Mouse (Mus musculus): Measurements from ENCODE around the gene Gm43951. TPM values are rescaled to one million over a fixed set of nuclear protein-coding genes. Genes with fewer than 3 reads are reported as not detected.
A peak's percentile ranks its signal among the peaks of the same experiment; 100 is the strongest.

Gm43951 gene
- 0.09 and 0.21 TPM in 2 replicates for polyA plus RNA-seq (2015; fragmentation: Nextera tagmentation; extraction: Ambion mirVana)

GRCm38 (mm10) chr11:72206341-72207203, at the start of gene Gm43951:
TSS of gene Gm43951 (minus strand) at chr11:72206840.
- Histone ChIP-seq H3K4me3 (ENCODE audit: low read length) (peak within 1 kb of the TSS; percentile 95), H3K4me2 (replicated peaks; ENCODE audit: low read depth, low read length) (peak within 1 kb of the TSS; percentile 93), H3K9ac (replicated peaks; ENCODE audit: low read length) (peak within 1 kb of the TSS; percentile 91), H3K4me1 (ENCODE audit: insufficient read depth, low read length) (peaks cover 13% of the 10 kb centered on the region), H3K9me3 (ENCODE audit: low read length) (no peaks in the 10 kb centered on the region), H3K27me3 (ENCODE audit: insufficient read depth, low read length) (no peaks in the 10 kb centered on the region), H3K36me3 (ENCODE audit: insufficient read depth, low read length) (peaks cover 16% of the 10 kb centered on the region), H3K27ac (ENCODE audit: low read length) (peak within 1 kb of the TSS; percentile 77)
- WGBS = under 1% methylated on average over 43 of the region's 43 CpGs
- ATAC-seq (ENCODE audit: low FRiP score, low TSS enrichment) = peak; percentile 62

- H3K4me3 ChIP-seq (ENCODE audit: low read length) = no peak overlapping the region
- WGBS = 78% methylated on average over 2 of the region's 2 CpGs
- no peaks in the 10 kb centered on the region for H3K36me3 ChIP-seq (ENCODE audit: insufficient read depth, low read length)
- no peak for ATAC-seq (ENCODE audit: low FRiP score, low TSS enrichment)
- H3K27ac ChIP-seq (ENCODE audit: low read length) = no peak overlapping the region
- H3K9ac ChIP-seq (replicated peaks; ENCODE audit: low read length) = no peak overlapping the region
- H3K4me1 ChIP-seq (ENCODE audit: insufficient read depth, low read length) = no peaks in the 10 kb centered on the region
- no peak overlapping the region for H3K4me2 ChIP-seq (replicated peaks; ENCODE audit: low read depth, low read length)
- no peaks in the 10 kb centered on the region for H3K27me3 ChIP-seq (ENCODE audit: insufficient read depth, low read length)
- H3K9me3 ChIP-seq (ENCODE audit: low read length) = no peaks in the 10 kb centered on the region
Observed at GRCm38 (mm10) chr11:72256441-72256840, 49.8 kb upstream of the Gm43951 start.

GRCm38 (mm10) chr11:72255629-72256028, 49.0 kb upstream of the Gm43951 start:
- no peak overlapping the region for H3K9ac ChIP-seq (replicated peaks; ENCODE audit: low read length)
- H3K9me3 ChIP-seq (ENCODE audit: low read length) = no peaks in the 10 kb centered on the region
- no peaks in the 10 kb centered on the region for H3K4me1 ChIP-seq (ENCODE audit: insufficient read depth, low read length)
- ATAC-seq (ENCODE audit: low FRiP score, low TSS enrichment) = no peak
- H3K36me3 ChIP-seq (ENCODE audit: insufficient read depth, low read length) = no peaks in the 10 kb centered on the region
- H3K4me2 ChIP-seq (replicated peaks; ENCODE audit: low read depth, low read length) = no peak overlapping the region
- 89% methylated on average over 4 of the region's 4 CpGs for whole genome bisulfite sequencing
- H3K27me3 ChIP-seq (ENCODE audit: insufficient read depth, low read length) = no peaks in the 10 kb centered on the region
- no peak overlapping the region for H3K27ac ChIP-seq (ENCODE audit: low read length)
- no peak overlapping the region for H3K4me3 ChIP-seq (ENCODE audit: low read length)

GRCm38 (mm10) chr11:72245196-72245753, 38.6 kb upstream of the Gm43951 start:
- no peaks in the 10 kb centered on the region for H3K9me3 ChIP-seq (ENCODE audit: low read length)
- no peak for ATAC-seq (ENCODE audit: low FRiP score, low TSS enrichment)
- H3K9ac ChIP-seq (replicated peaks; ENCODE audit: low read length) = no peak overlapping the region
- no peaks in the 10 kb centered on the region for H3K4me1 ChIP-seq (ENCODE audit: insufficient read depth, low read length)
- H3K36me3 ChIP-seq (ENCODE audit: insufficient read depth, low read length) = no peaks in the 10 kb centered on the region
- H3K27ac ChIP-seq (ENCODE audit: low read length) = no peak overlapping the region
- no peaks in the 10 kb centered on the region for H3K27me3 ChIP-seq (ENCODE audit: insufficient read depth, low read length)
- no peak overlapping the region for H3K4me2 ChIP-seq (replicated peaks; ENCODE audit: low read depth, low read length)
- H3K4me3 ChIP-seq (ENCODE audit: low read length) = no peak overlapping the region
- 79% methylated on average over 8 of the region's 8 CpGs for WGBS

- H3K36me3 ChIP-seq (ENCODE audit: insufficient read depth, low read length) = no peaks in the 10 kb centered on the region
- H3K4me3 ChIP-seq (ENCODE audit: low read length) = no peak overlapping the region
- H3K27me3 ChIP-seq (ENCODE audit: insufficient read depth, low read length) = no peaks in the 10 kb centered on the region
- H3K4me1 ChIP-seq (ENCODE audit: insufficient read depth, low read length) = no peaks in the 10 kb centered on the region
- ATAC-seq (ENCODE audit: low FRiP score, low TSS enrichment) = no peak
- WGBS = 73% methylated on average over 4 of the region's 4 CpGs
- H3K9me3 ChIP-seq (ENCODE audit: low read length) = no peaks in the 10 kb centered on the region
- H3K4me2 ChIP-seq (replicated peaks; ENCODE audit: low read depth, low read length) = no peak overlapping the region
- no peak overlapping the region for H3K9ac ChIP-seq (replicated peaks; ENCODE audit: low read length)
- H3K27ac ChIP-seq (ENCODE audit: low read length) = no peak overlapping the region
Observed at GRCm38 (mm10) chr11:72240062-72240860, 33.6 kb upstream of the Gm43951 start.

GRCm38 (mm10) chr11:72234013-72234412, 27.4 kb upstream of the Gm43951 start:
- no peaks in the 10 kb centered on the region for H3K9me3 ChIP-seq (ENCODE audit: low read length)
- H3K4me2 ChIP-seq (replicated peaks; ENCODE audit: low read depth, low read length) = no peak overlapping the region
- no peaks in the 10 kb centered on the region for H3K36me3 ChIP-seq (ENCODE audit: insufficient read depth, low read length)
- H3K4me3 ChIP-seq (ENCODE audit: low read length) = no peak overlapping the region
- no peak overlapping the region for H3K27ac ChIP-seq (ENCODE audit: low read length)
- H3K4me1 ChIP-seq (ENCODE audit: insufficient read depth, low read length) = no peaks in the 10 kb centered on the region
- H3K27me3 ChIP-seq (ENCODE audit: insufficient read depth, low read length) = no peaks in the 10 kb centered on the region
- no peak overlapping the region for H3K9ac ChIP-seq (replicated peaks; ENCODE audit: low read length)
- 53% methylated on average over 5 of the region's 5 CpGs for WGBS
- ATAC-seq (ENCODE audit: low FRiP score, low TSS enrichment) = no peak

GRCm38 (mm10) chr11:72232991-72233390, 26.4 kb upstream of the Gm43951 start:
- H3K9me3 ChIP-seq (ENCODE audit: low read length) = no peaks in the 10 kb centered on the region
- no peaks in the 10 kb centered on the region for H3K27me3 ChIP-seq (ENCODE audit: insufficient read depth, low read length)
- H3K27ac ChIP-seq (ENCODE audit: low read length) = no peak overlapping the region
- H3K36me3 ChIP-seq (ENCODE audit: insufficient read depth, low read length) = no peaks in the 10 kb centered on the region
- no peak for ATAC-seq (ENCODE audit: low FRiP score, low TSS enrichment)
- H3K9ac ChIP-seq (replicated peaks; ENCODE audit: low read length) = no peak overlapping the region
- H3K4me2 ChIP-seq (replicated peaks; ENCODE audit: low read depth, low read length) = no peak overlapping the region
- no peak overlapping the region for H3K4me3 ChIP-seq (ENCODE audit: low read length)
- H3K4me1 ChIP-seq (ENCODE audit: insufficient read depth, low read length) = no peaks in the 10 kb centered on the region
- WGBS = 54% methylated on average over 1 of the region's 1 CpGs

- no peaks in the 10 kb centered on the region for H3K9me3 ChIP-seq (ENCODE audit: low read length)
- ATAC-seq (ENCODE audit: low FRiP score, low TSS enrichment) = no peak
- H3K4me3 ChIP-seq (ENCODE audit: low read length) = no peak overlapping the region
- no peak overlapping the region for H3K27ac ChIP-seq (ENCODE audit: low read length)
- H3K4me1 ChIP-seq (ENCODE audit: insufficient read depth, low read length) = no peaks in the 10 kb centered on the region
- no peak overlapping the region for H3K4me2 ChIP-seq (replicated peaks; ENCODE audit: low read depth, low read length)
- WGBS = 84% methylated on average over 7 of the region's 7 CpGs
- no peak overlapping the region for H3K9ac ChIP-seq (replicated peaks; ENCODE audit: low read length)
- no peaks in the 10 kb centered on the region for H3K27me3 ChIP-seq (ENCODE audit: insufficient read depth, low read length)
- H3K36me3 ChIP-seq (ENCODE audit: insufficient read depth, low read length) = no peaks in the 10 kb centered on the region
Observed at GRCm38 (mm10) chr11:72232068-72232467, 25.4 kb upstream of the Gm43951 start.

GRCm38 (mm10) chr11:72228513-72228912, 21.9 kb upstream of the Gm43951 start:
- H3K4me1 ChIP-seq (ENCODE audit: insufficient read depth, low read length) = no peaks in the 10 kb centered on the region
- H3K27me3 ChIP-seq (ENCODE audit: insufficient read depth, low read length) = no peaks in the 10 kb centered on the region
- H3K36me3 ChIP-seq (ENCODE audit: insufficient read depth, low read length) = no peaks in the 10 kb centered on the region
- no peak for ATAC-seq (ENCODE audit: low FRiP score, low TSS enrichment)
- WGBS = 86% methylated on average over 4 of the region's 4 CpGs
- no peak overlapping the region for H3K9ac ChIP-seq (replicated peaks; ENCODE audit: low read length)
- H3K4me2 ChIP-seq (replicated peaks; ENCODE audit: low read depth, low read length) = no peak overlapping the region
- no peaks in the 10 kb centered on the region for H3K9me3 ChIP-seq (ENCODE audit: low read length)
- H3K27ac ChIP-seq (ENCODE audit: low read length) = no peak overlapping the region
- H3K4me3 ChIP-seq (ENCODE audit: low read length) = no peak overlapping the region

Data from kidney, embryonic 16.5 days (tissue).